Mouse (Mus musculus): ENCODE measurements at regions not wholly inside any gene's neighbourhood (a gene's known extent, or its start where the extent isn't known, plus 50 kb on each side); places are given as distances from the start of the nearest gene placed in this dataset.

GRCm38 (mm10) chr9:30731687-30732086 is 190.6 kb downstream of the Adamts15 start:
- 51% methylated on average over 2 of the region's 2 CpGs for WGBS
- no peak overlapping the region for H3K4me3 ChIP-seq (replicated peaks)

GRCm38 (mm10) chr9:30723364-30724070 is 198.7 kb downstream of the Adamts15 start:
- ATAC-seq, result no peak
- WGBS, result 88% methylated on average over 1 of the region's 1 CpGs

More at GRCm38 (mm10) chr9:30731687-30732086, 190.6 kb downstream of the Adamts15 start:
- Histone ChIP-seq H3K36me3 (no peaks in the 10 kb centered on the region), H3K4me2 (replicated peaks) (no peak overlapping the region), H3K27ac (no peak overlapping the region), H3K27me3 (no peaks in the 10 kb centered on the region), H3K9ac (replicated peaks) (no peak overlapping the region), H3K9me3 (no peaks in the 10 kb centered on the region), H3K4me1 (replicated peaks) (no peaks in the 10 kb centered on the region)
- ATAC-seq, result no peak

GRCm38 (mm10) chr9:30721861-30722260 is 200.4 kb downstream of the Adamts15 start:
- 69% methylated on average over 4 of the region's 4 CpGs for WGBS
- H3K4me2 ChIP-seq (replicated peaks), result no peak overlapping the region
- no peak overlapping the region for H3K27ac ChIP-seq
- no peak overlapping the region for H3K4me3 ChIP-seq (replicated peaks)
- no peaks in the 10 kb centered on the region for H3K36me3 ChIP-seq
- no peaks in the 10 kb centered on the region for H3K27me3 ChIP-seq
- ATAC-seq, result no peak
- H3K9ac ChIP-seq (replicated peaks), result no peak overlapping the region
- H3K9me3 ChIP-seq, result no peaks in the 10 kb centered on the region
- H3K4me1 ChIP-seq (replicated peaks), result no peaks in the 10 kb centered on the region

More at GRCm38 (mm10) chr9:30723364-30724070, 198.7 kb downstream of the Adamts15 start:
- Histone ChIP-seq H3K4me2 (replicated peaks) (no peak overlapping the region), H3K4me1 (replicated peaks) (no peaks in the 10 kb centered on the region), H3K27ac (no peak overlapping the region), H3K4me3 (replicated peaks) (no peak overlapping the region), H3K9me3 (no peaks in the 10 kb centered on the region), H3K36me3 (no peaks in the 10 kb centered on the region), H3K27me3 (no peaks in the 10 kb centered on the region), H3K9ac (replicated peaks) (no peak overlapping the region)

DNA sequence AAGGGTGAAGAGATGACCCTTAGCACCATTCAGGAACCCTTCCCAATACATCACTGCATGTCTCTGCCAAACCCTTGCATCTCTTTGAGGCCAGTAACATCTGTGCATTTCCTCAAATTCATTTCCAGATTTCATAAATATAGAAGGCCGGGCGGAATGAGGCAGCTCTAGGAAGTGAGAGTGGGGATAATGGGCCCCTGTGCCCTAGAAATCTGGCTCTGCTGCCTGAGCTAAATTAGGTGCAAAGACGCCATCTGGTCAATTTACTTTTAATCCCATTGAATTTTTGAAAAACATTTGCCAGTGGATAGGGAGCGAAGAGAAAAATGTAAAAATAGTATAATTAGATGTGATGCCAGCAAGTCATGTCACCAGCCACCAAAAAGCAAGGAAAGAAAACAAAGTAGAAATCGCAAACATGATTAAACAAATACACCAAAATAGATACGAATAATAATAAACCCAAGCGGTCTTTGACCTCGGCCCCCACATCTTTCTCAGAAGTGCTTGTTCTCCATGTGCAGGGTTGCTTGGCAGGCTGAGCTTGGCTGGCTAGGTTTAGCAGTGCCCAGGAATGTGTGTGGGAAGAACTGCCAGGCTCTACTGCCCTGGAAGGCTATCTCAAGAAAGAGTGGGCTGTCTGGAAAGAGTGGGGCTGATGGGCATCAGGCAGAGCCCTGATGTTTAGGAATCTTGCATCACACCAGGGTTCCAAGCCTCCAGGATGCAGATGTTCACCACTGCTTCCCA is 205.7 kb downstream of the Adamts15 start:
- Histone ChIP-seq H3K4me2 (replicated peaks) (no peak overlapping the region), H3K27me3 (no peaks in the 10 kb centered on the region), H3K4me1 (replicated peaks) (no peaks in the 10 kb centered on the region), H3K9ac (replicated peaks) (no peak overlapping the region), H3K9me3 (no peaks in the 10 kb centered on the region), H3K4me3 (replicated peaks) (no peak overlapping the region), H3K36me3 (no peaks in the 10 kb centered on the region), H3K27ac (no peak overlapping the region)
- WGBS, result 82% methylated on average over 8 of the region's 8 CpGs
- no peak for ATAC-seq

- H3K9ac ChIP-seq (replicated peaks), result no peak overlapping the region
- ATAC-seq, result no peak
- WGBS, result 92% methylated on average over 5 of the region's 5 CpGs
- no peaks in the 10 kb centered on the region for H3K9me3 ChIP-seq
- no peak overlapping the region for H3K27ac ChIP-seq
- no peaks in the 10 kb centered on the region for H3K27me3 ChIP-seq
- no peak overlapping the region for H3K4me3 ChIP-seq (replicated peaks)
- H3K4me1 ChIP-seq (replicated peaks), result no peaks in the 10 kb centered on the region
- no peaks in the 10 kb centered on the region for H3K36me3 ChIP-seq
- H3K4me2 ChIP-seq (replicated peaks), result no peak overlapping the region
Observed at GRCm38 (mm10) chr9:30710131-30710530, 212.1 kb downstream of the Adamts15 start.

DNA sequence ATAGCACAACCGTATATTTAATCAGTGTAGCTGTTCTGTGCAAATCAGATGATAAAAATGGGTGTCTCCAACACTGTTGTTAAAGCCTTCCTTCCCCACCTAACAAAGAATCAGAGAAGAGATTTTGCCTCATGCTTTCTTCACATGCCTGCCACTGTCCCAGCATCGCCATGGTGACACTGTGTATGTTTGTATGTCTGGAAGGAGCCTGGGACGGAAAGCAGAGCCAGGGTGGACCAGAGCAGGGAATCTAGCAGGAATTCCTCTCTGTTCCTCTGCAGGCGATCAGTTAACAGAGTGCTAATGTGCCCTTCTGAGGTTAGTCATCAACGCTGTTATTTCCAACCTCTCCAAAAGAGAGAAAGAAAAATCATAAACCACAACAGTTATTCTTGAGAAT is 222.4 kb downstream of the Adamts15 start:
- Histone ChIP-seq H3K9me3 (no peaks in the 10 kb centered on the region), H3K9ac (replicated peaks) (no peak overlapping the region), H3K4me3 (replicated peaks) (no peak overlapping the region), H3K4me1 (replicated peaks) (0 out of 2 replicates have a peak, but pooled peaks cover 6% of the 10 kb centered on the region), H3K27me3 (no peaks in the 10 kb centered on the region), H3K4me2 (replicated peaks) (no peak overlapping the region), H3K27ac (no peak overlapping the region), H3K36me3 (no peaks in the 10 kb centered on the region)
- WGBS, result 54% methylated on average over 5 of the region's 5 CpGs
- no peak for ATAC-seq

DNA sequence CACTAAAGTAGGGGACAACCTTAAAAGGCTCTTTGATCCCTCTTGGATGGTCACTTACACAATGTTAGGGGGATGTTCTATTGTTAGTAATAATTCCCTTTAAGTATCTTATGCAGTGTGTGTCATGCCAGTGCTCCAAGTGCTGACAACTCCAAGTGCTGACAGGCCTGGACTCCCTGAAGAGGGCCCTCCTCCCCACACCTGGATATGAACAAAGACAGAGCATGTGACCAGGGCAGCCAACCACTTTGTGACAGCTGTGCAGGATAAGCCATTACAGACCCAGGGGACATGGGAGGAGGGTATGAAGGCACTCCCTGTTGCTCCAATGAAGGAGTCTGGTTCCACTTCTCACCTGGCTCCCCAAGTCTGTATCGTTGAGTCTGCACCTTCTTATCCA is 224.7 kb downstream of the Adamts15 start:
- no peak overlapping the region for H3K27ac ChIP-seq
- H3K4me3 ChIP-seq (replicated peaks), result no peak overlapping the region
- H3K9me3 ChIP-seq, result no peaks in the 10 kb centered on the region
- H3K36me3 ChIP-seq, result no peaks in the 10 kb centered on the region
- 94% methylated on average over 1 of the region's 1 CpGs for WGBS
- H3K27me3 ChIP-seq, result no peaks in the 10 kb centered on the region
- no peak overlapping the region for H3K9ac ChIP-seq (replicated peaks)
- no peak for ATAC-seq
- no peak overlapping the region for H3K4me2 ChIP-seq (replicated peaks)
- H3K4me1 ChIP-seq (replicated peaks), result 0 out of 2 replicates have a peak, but pooled peaks cover 6% of the 10 kb centered on the region

- H3K9ac ChIP-seq (replicated peaks), result no peak overlapping the region
- H3K4me3 ChIP-seq (replicated peaks), result no peak overlapping the region
- H3K36me3 ChIP-seq, result no peaks in the 10 kb centered on the region
- H3K4me2 ChIP-seq (replicated peaks), result no peak overlapping the region
- H3K4me1 ChIP-seq (replicated peaks), result no peaks in the 10 kb centered on the region
- H3K27ac ChIP-seq, result no peak overlapping the region
- no peaks in the 10 kb centered on the region for H3K27me3 ChIP-seq
- peaks cover 3% of the 10 kb centered on the region; the same call in 1 of the 2 replicates for H3K9me3 ChIP-seq
- no peak for ATAC-seq
Observed at GRCm38 (mm10) chr9:30668095-30668494, 241.2 kb downstream of the Snx19 start.

- Histone ChIP-seq H3K27me3 (no peaks in the 10 kb centered on the region), H3K4me2 (replicated peaks) (no peak overlapping the region), H3K9ac (replicated peaks) (no peak overlapping the region), H3K4me1 (replicated peaks) (no peaks in the 10 kb centered on the region), H3K36me3 (no peaks in the 10 kb centered on the region), H3K4me3 (replicated peaks) (no peak overlapping the region), H3K9me3 (peaks cover 3% of the 10 kb centered on the region; the same call in 1 of the 2 replicates), H3K27ac (no peak overlapping the region)
- 91% methylated on average over 6 of the region's 6 CpGs for WGBS
- no peak for ATAC-seq
Observed at GRCm38 (mm10) chr9:30662456-30662855, 235.5 kb downstream of the Snx19 start.

GRCm38 (mm10) chr9:30653961-30654360 is 227.1 kb downstream of the Snx19 start:
- no peak overlapping the region for H3K4me3 ChIP-seq (replicated peaks)
- no peaks in the 10 kb centered on the region for H3K9me3 ChIP-seq
- no peaks in the 10 kb centered on the region for H3K36me3 ChIP-seq
- no peak overlapping the region for H3K9ac ChIP-seq (replicated peaks)
- H3K27me3 ChIP-seq, result no peaks in the 10 kb centered on the region
- no peak overlapping the region for H3K27ac ChIP-seq
- no peak for ATAC-seq
- 90% methylated on average over 5 of the region's 5 CpGs for WGBS
- peaks cover 10% of the 10 kb centered on the region for H3K4me1 ChIP-seq (replicated peaks)
- H3K4me2 ChIP-seq (replicated peaks), result no peak overlapping the region

GRCm38 (mm10) chr9:30653210-30653609 is 226.3 kb downstream of the Snx19 start:
- Histone ChIP-seq H3K36me3 (no peaks in the 10 kb centered on the region), H3K27ac (no peak overlapping the region), H3K27me3 (no peaks in the 10 kb centered on the region), H3K4me1 (replicated peaks) (peaks cover 11% of the 10 kb centered on the region), H3K4me3 (replicated peaks) (no peak overlapping the region), H3K4me2 (replicated peaks) (no peak overlapping the region), H3K9ac (replicated peaks) (no peak overlapping the region), H3K9me3 (no peaks in the 10 kb centered on the region)
- 88% methylated on average over 3 of the region's 3 CpGs for WGBS
- ATAC-seq, result no peak

DNA sequence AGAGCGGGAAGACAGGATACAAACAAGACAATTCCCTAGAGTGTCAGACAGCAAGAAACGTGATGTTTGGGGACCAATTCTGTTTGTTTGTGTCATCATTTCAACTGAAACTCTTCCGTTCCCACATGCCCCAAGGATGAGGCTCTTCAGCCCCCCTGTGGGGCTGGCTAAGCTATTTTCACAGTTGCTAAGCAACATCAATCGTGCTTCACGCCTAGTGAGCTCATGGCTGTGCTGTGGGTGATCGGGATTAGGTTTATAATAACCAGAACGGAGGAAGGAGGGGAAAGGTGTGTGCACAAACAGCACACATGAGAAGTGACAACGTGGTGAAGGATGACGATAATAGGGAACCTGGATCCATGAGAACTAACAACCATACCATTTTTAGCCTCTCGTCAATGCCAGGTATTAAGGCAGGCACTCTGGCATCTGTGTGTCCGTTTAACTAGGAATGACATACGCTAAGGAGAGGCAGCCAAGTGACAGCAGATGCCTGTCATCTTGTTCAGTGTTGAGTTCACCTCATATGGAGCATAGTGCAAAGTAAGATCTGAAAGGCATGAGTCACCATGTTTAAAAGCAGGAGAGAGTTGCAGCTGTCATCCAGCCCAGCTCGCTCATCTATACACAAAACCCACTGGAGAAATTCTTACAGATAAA is 222.6 kb downstream of the Snx19 start:
- H3K4me3 ChIP-seq (replicated peaks), result no peak overlapping the region
- ATAC-seq, result peak; percentile 85
- H3K4me1 ChIP-seq (replicated peaks), result peaks cover 11% of the 10 kb centered on the region
- peak overlapping the region; percentile 11 for H3K27ac ChIP-seq
- 41% methylated on average over 13 of the region's 13 CpGs for WGBS
- peak overlapping the region; percentile 19; the same call in 1 of the 2 replicates for H3K4me2 ChIP-seq (replicated peaks)
- H3K9ac ChIP-seq (replicated peaks), result no peak overlapping the region
- H3K27me3 ChIP-seq, result no peaks in the 10 kb centered on the region
- no peaks in the 10 kb centered on the region for H3K9me3 ChIP-seq
- H3K36me3 ChIP-seq, result no peaks in the 10 kb centered on the region

Measured in midbrain, embryonic 13.5 days (tissue).